Mouse (Mus musculus) kidney, adult 2 months (tissue): ENCODE measurements around the gene Rabl3.

Source experiments
- CTCF ChIP-seq: fragments of 200-500 bp; conservative IDR thresholded peaks from 2 replicates; pipeline ENCODE4 v1.5.1; 2011; ENCODE audit warnings: low read depth, mild to moderate bottlenecking, control low read depth, low read length, moderate library complexity, mixed read lengths; ENCODE audit not compliant: insufficient read depth, insufficient read length
- POLR2A ChIP-seq: fragments of 200-500 bp; IDR thresholded peaks from one replicate; pipeline ENCODE4 v1.6.1; 2011; ENCODE audit warnings: low read depth, low read length, control low read depth

DNA sequence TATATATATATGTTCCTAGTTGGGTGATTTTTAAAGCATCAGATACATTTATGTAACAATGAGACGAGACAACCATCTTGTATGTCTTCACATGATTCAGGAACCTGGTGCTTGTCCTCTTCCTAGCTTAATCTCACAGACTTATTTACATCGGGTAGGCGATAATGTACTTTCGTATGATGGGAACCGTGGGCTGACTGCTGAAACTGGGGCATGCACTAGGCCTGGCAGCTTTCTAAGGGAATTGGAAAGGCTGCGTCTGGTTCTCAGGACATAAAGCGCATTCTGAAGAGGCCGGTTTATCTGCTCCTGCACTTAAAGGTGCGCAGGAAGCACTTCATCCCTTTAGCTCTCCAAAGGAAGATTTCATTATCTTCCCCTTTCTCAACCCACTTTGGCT is 32.9 kb upstream of the Rabl3 start:
- TF ChIP-seq CTCF (no peak), POLR2A (no peak)
